Mouse (Mus musculus) liver, embryonic 11.5 days (tissue): Measurements from ENCODE around the gene Kazn. TPM values are rescaled to one million over a fixed set of nuclear protein-coding genes. Genes with fewer than 3 reads are reported as not detected.

Experiments
- ATAC-seq: fragments of 200-750 bp; cut with Nextera tagmentation; replicated peaks from 2 replicates; pipeline ENCODE4 v1.8.0; 2017; ENCODE audit warnings: moderate number of reproducible peaks, mild to moderate bottlenecking, moderate TSS enrichment, moderate library complexity; ENCODE audit not compliant: low FRiP score
- DNase-seq: peaks from one replicate; pipeline ENCODE4 v3.0.0-alpha.2; 2017; ENCODE audit warnings: low spot score
- H3K27ac ChIP-seq: fragments of 300-500 bp; sonication (generic); 2 replicates; pipeline ENCODE4 v1.5.1; 2014; ENCODE audit warnings: mild to moderate bottlenecking, low read depth, low read length, control low read depth
- H3K27me3 ChIP-seq: fragments of 300-500 bp; sonication (generic); replicated peaks from 2 replicates; pipeline ENCODE4 v1.6.1; 2014; ENCODE audit warnings: low read length, mixed read lengths; ENCODE audit not compliant: control insufficient read depth, insufficient read depth
- H3K36me3 ChIP-seq: fragments of 300-500 bp; sonication (generic); 2 replicates; pipeline ENCODE4 v1.6.1; 2014; ENCODE audit warnings: mild to moderate bottlenecking, low read length, moderate library complexity, mixed read lengths; ENCODE audit not compliant: control insufficient read depth, insufficient read depth
- H3K4me1 ChIP-seq: fragments of 300-500 bp; sonication (generic); replicated peaks from 2 replicates; pipeline ENCODE4 v1.6.1; 2014; ENCODE audit warnings: low read length, mixed read lengths; ENCODE audit not compliant: control insufficient read depth, insufficient read depth
- H3K4me2 ChIP-seq: fragments of 300-500 bp; sonication (generic); 2 replicates; pipeline ENCODE4 v1.6.1; 2014; ENCODE audit warnings: mild to moderate bottlenecking, control low read depth, moderate library complexity
- H3K4me3 ChIP-seq: fragments of 300-500 bp; sonication (generic); 2 replicates; pipeline ENCODE4 v1.5.1; 2014; ENCODE audit warnings: low read depth, low read length, control low read depth
- H3K9ac ChIP-seq: fragments of 300-500 bp; sonication (generic); 2 replicates; pipeline ENCODE4 v1.6.1; 2014; ENCODE audit warnings: low read depth, low read length, control low read depth
- H3K9me3 ChIP-seq: fragments of 300-500 bp; sonication (generic); 2 replicates; pipeline ENCODE4 v1.6.1; 2016; ENCODE audit warnings: low read length, inconsistent platforms, mixed read lengths; ENCODE audit not compliant: control insufficient read depth
- WGBS: fragments of 180-500 bp; shearing (Covaris S2); extraction: QIAGEN DNeasy Blood & Tissue Kit; methylation state at CpG from one replicate; pipeline ENCODE4 v1.1.7; 2014; 5-methylcytosine and 5-hydroxymethylcytosine counted together
- polyA plus RNA-seq: library from polyadenylated mRNA; unstranded; fragments of >200 nt; fragmentation: Nextera tagmentation; extraction: Ambion mirVana; gene quantifications from 2 replicates; pipeline ENCODE4 v1.2.1, GENCODE M21; 2014

Gene Kazn
- polyA plus RNA-seq, 1 experiment from 2014 or later, result 4.4 TPM

- no peak overlapping the region for H3K4me3 ChIP-seq
- H3K4me1 ChIP-seq, result peaks cover 8% of the 10 kb centered on the region
- 50% methylated on average over 10 of the region's 10 CpGs for WGBS
- DNase-seq (no peak), ATAC-seq (no peak)
- H3K27ac ChIP-seq, result no peak overlapping the region
- H3K9ac ChIP-seq, result no peak overlapping the region
- H3K4me2 ChIP-seq, result no peak overlapping the region
- no peaks in the 10 kb centered on the region for H3K9me3 ChIP-seq
- no peaks in the 10 kb centered on the region for H3K27me3 ChIP-seq
- H3K36me3 ChIP-seq, result no peaks in the 10 kb centered on the region
These were observed 112.4 kb downstream of the Kazn start for GRCm38 (mm10) chr4:142126641-142127274.

- no peaks in the 10 kb centered on the region for H3K4me1 ChIP-seq
- H3K4me3 ChIP-seq, result no peak overlapping the region
- 45% methylated on average over 1 of the region's 1 CpGs for WGBS
These were observed 118.0 kb downstream of the Kazn start for GRCm38 (mm10) chr4:142121164-142121563.

GRCm38 (mm10) chr4:142118522-142118921 is 120.7 kb downstream of the Kazn start:
- no peak overlapping the region for H3K27ac ChIP-seq
- WGBS, result 68% methylated on average over 7 of the region's 7 CpGs
- no peaks in the 10 kb centered on the region; the same call in 1 of the 2 replicates for H3K27me3 ChIP-seq
- H3K9ac ChIP-seq, result no peak overlapping the region
- no peak overlapping the region for H3K4me3 ChIP-seq
- no peaks in the 10 kb centered on the region for H3K4me1 ChIP-seq
- ATAC-seq, result no peak
- no peak for DNase-seq
- no peak overlapping the region for H3K4me2 ChIP-seq
- H3K9me3 ChIP-seq, result no peaks in the 10 kb centered on the region
- H3K36me3 ChIP-seq, result no peaks in the 10 kb centered on the region

More at GRCm38 (mm10) chr4:142121164-142121563, 118.0 kb downstream of the Kazn start:
- Histone ChIP-seq H3K9me3 (no peaks in the 10 kb centered on the region), H3K4me2 (no peak overlapping the region), H3K36me3 (no peaks in the 10 kb centered on the region), H3K27me3 (no peaks in the 10 kb centered on the region), H3K27ac (no peak overlapping the region), H3K9ac (no peak overlapping the region)
- no peak for DNase-seq
- no peak for ATAC-seq

- WGBS, result 86% methylated on average over 12 of the region's 12 CpGs
- no peaks in the 10 kb centered on the region for H3K36me3 ChIP-seq
- no peak overlapping the region for H3K4me3 ChIP-seq
- no peak for DNase-seq
- no peaks in the 10 kb centered on the region for H3K4me1 ChIP-seq
- H3K27me3 ChIP-seq, result no peaks in the 10 kb centered on the region; the same call in 1 of the 2 replicates
- ATAC-seq, result no peak
- H3K9me3 ChIP-seq, result no peaks in the 10 kb centered on the region
- H3K4me2 ChIP-seq, result no peak overlapping the region
- H3K9ac ChIP-seq, result no peak overlapping the region
- no peak overlapping the region for H3K27ac ChIP-seq
These were observed 121.2 kb downstream of the Kazn start for GRCm38 (mm10) chr4:142117993-142118392.

- Histone ChIP-seq H3K27ac (no peak overlapping the region), H3K4me2 (no peak overlapping the region), H3K9ac (no peak overlapping the region), H3K4me1 (no peaks in the 10 kb centered on the region), H3K36me3 (no peaks in the 10 kb centered on the region), H3K9me3 (no peaks in the 10 kb centered on the region), H3K27me3 (no peaks in the 10 kb centered on the region; the same call in 1 of the 2 replicates), H3K4me3 (no peak overlapping the region)
- DNase-seq, result no peak
- 38% methylated on average over 8 of the region's 8 CpGs for WGBS
- ATAC-seq, result no peak; the same call in 1 of the 2 replicates
These were observed 125.9 kb downstream of the Kazn start for GRCm38 (mm10) chr4:142113306-142113705.

- Histone ChIP-seq H3K4me2 (no peak overlapping the region), H3K36me3 (no peaks in the 10 kb centered on the region), H3K9me3 (no peaks in the 10 kb centered on the region), H3K4me1 (peaks cover 1% of the 10 kb centered on the region; the same call in 1 of the 2 replicates), H3K4me3 (no peak overlapping the region), H3K27ac (no peak overlapping the region), H3K9ac (no peak overlapping the region), H3K27me3 (peaks cover 3% of the 10 kb centered on the region; the same call in 1 of the 2 replicates)
- 33% methylated on average over 12 of the region's 12 CpGs for WGBS
- ATAC-seq (no peak), DNase-seq (no peak)
These were observed 136.0 kb downstream of the Kazn start for GRCm38 (mm10) chr4:142103081-142103671.

- Histone ChIP-seq H3K36me3 (no peaks in the 10 kb centered on the region), H3K4me2 (peak overlapping the region; percentile 13; the same call in 1 of the 2 replicates), H3K9me3 (no peaks in the 10 kb centered on the region), H3K9ac (no peak overlapping the region), H3K4me1 (peaks cover 9% of the 10 kb centered on the region; the same call in 1 of the 2 replicates), H3K27ac (no peak overlapping the region), H3K27me3 (peaks cover 3% of the 10 kb centered on the region; the same call in 1 of the 2 replicates), H3K4me3 (no peak overlapping the region)
- ATAC-seq, result 0 out of 2 replicates have a peak, but pooled peaks have one; percentile 25
- peak; percentile 63 for DNase-seq
- WGBS, result 10% methylated on average over 8 of the region's 8 CpGs
These were observed 140.9 kb downstream of the Kazn start for GRCm38 (mm10) chr4:142098303-142098702.

- ATAC-seq (no peak), DNase-seq (no peak)
- peaks cover 9% of the 10 kb centered on the region; the same call in 1 of the 2 replicates for H3K4me1 ChIP-seq
- no peaks in the 10 kb centered on the region for H3K9me3 ChIP-seq
- 16% methylated on average over 5 of the region's 5 CpGs for WGBS
- H3K4me2 ChIP-seq, result peak overlapping the region; percentile 13; the same call in 1 of the 2 replicates
- H3K36me3 ChIP-seq, result no peaks in the 10 kb centered on the region
- no peak overlapping the region; the same call in 1 of the 2 replicates for H3K27ac ChIP-seq
- no peak overlapping the region for H3K4me3 ChIP-seq
- no peak overlapping the region for H3K9ac ChIP-seq
- peaks cover 3% of the 10 kb centered on the region; the same call in 1 of the 2 replicates for H3K27me3 ChIP-seq
These were observed 141.3 kb downstream of the Kazn start for GRCm38 (mm10) chr4:142097871-142098270.
